Mouse (Mus musculus): ENCODE data around the gene Blvrb. TPM values are rescaled to one million over a fixed set of nuclear protein-coding genes. Genes with fewer than 3 reads are reported as not detected.

Gene Blvrb
- polyA plus RNA-seq, 1 experiment, result 19.1 TPM

GRCm38 (mm10) chr7:27427387-27427786 lies 20.4 kb upstream of the Blvrb start:
- no peak for TF ChIP-seq POLR2A (IDR thresholded peaks at IDR 0.05; ENCODE audit: borderline replicate concordance, extremely low read depth, insufficient read depth, insufficient read length, poor library complexity, severe bottlenecking)
- no peak for TF ChIP-seq CTCF (IDR thresholded peaks at IDR 0.05; ENCODE audit: borderline replicate concordance, extremely low read depth, insufficient read depth, insufficient read length)
- DNase-seq (ENCODE audit: low read depth), result no peak

DNA sequence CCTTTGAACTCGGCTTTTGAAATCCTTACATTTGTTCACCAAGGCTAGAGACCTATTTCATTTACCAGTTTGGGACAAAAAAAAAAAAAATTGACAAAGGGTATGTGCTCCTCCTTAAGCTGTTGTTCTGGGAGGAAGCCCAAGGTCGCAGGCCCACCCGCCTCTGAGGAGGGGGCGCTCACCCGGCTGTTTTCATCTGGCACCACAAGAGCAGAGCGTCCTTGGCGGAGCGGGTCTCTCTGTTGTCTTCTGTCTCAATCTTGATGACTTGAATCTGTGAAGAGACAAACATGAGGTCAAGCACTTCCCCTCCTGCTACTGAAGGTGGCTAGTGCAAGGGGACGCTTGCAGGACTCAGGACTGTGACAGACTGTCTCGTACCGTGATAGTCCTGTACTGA lies 19.8 kb upstream of the Blvrb start:
- TF ChIP-seq CTCF (IDR thresholded peaks at IDR 0.05; ENCODE audit: borderline replicate concordance, extremely low read depth, insufficient read depth, insufficient read length) (no peak), POLR2A (IDR thresholded peaks at IDR 0.05; ENCODE audit: borderline replicate concordance, extremely low read depth, insufficient read depth, insufficient read length, poor library complexity, severe bottlenecking) (no peak)
- DNase-seq (ENCODE audit: low read depth), result no peak

DNA sequence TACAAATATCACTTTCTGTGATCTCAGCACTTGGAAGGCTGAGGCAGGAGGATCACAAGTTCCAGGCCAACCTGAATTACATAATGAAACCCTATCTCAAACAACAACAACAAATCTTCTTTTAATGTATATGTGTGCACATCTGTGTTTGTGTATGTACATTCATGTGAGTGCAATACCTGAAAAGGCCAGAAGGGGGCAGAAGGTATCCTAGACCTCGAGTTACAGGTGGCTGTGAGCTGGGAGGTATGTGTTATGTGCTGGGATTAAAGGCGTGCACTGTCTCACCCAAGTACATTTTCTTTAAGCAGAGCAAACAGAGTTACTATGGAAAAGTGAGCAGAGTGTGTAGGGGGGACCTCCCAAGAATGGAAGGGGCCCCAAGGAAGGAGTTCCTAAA lies 18.6 kb upstream of the Blvrb start:
- TF ChIP-seq POLR2A (IDR thresholded peaks at IDR 0.05; ENCODE audit: borderline replicate concordance, extremely low read depth, insufficient read depth, insufficient read length, poor library complexity, severe bottlenecking), result no peak
- peak; percentile 21; the same call in 1 of the 2 replicates for TF ChIP-seq CTCF (IDR thresholded peaks at IDR 0.05; ENCODE audit: borderline replicate concordance, extremely low read depth, insufficient read depth, insufficient read length)
- no peak for DNase-seq (ENCODE audit: low read depth)

DNA sequence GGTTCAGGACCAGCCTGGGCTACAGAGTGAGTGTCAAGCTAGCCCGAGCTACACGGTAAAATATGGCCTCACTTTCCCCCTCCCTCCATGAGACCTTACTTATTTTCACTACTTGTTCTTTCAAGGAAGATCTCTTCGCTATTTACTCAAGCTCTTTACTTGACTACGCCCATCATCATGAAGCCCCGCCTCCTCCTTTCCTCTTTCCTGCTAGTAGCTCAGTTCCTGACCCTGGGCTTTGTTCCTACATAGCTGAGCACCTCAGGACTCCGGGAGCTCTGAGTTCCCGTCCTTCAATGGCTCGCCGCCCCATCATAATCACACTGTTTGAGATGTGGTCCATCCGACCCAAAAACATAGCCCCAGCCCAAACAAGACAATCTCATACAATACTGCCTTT lies 14.4 kb upstream of the Blvrb start:
- TF ChIP-seq POLR2A (IDR thresholded peaks at IDR 0.05; ENCODE audit: borderline replicate concordance, extremely low read depth, insufficient read depth, insufficient read length, poor library complexity, severe bottlenecking), result no peak
- TF ChIP-seq CTCF (IDR thresholded peaks at IDR 0.05; ENCODE audit: borderline replicate concordance, extremely low read depth, insufficient read depth, insufficient read length), result no peak
- no peak for DNase-seq (ENCODE audit: low read depth)

- no peak for DNase-seq (ENCODE audit: low read depth)
- no peak for TF ChIP-seq CTCF (IDR thresholded peaks at IDR 0.05; ENCODE audit: borderline replicate concordance, extremely low read depth, insufficient read depth, insufficient read length)
- no peak for TF ChIP-seq POLR2A (IDR thresholded peaks at IDR 0.05; ENCODE audit: borderline replicate concordance, extremely low read depth, insufficient read depth, insufficient read length, poor library complexity, severe bottlenecking)
Measured at GRCm38 (mm10) chr7:27433794-27434193, 14.0 kb upstream of the Blvrb start.

DNA sequence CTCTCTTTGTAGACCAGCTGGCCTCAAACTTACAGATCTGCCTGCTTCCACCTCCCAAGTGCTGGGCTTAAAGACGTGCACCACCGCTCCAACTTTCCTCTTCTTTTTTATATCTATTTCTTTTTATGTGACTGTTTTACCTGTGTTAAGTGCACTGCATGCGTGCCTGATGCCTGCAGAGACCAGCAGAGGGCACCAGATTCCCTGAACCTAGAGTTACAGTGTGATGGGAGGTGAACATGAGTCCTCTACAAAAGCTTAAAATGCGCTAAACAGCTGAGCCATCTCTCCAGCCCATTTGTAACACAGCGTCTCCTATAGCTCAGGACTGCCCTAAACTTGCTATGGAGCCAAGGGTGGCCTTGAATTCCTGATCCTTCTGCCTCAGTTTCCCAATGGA lies 10.2 kb upstream of the Blvrb start:
- peak; percentile 54; the same call in 1 of the 2 replicates for TF ChIP-seq CTCF (IDR thresholded peaks at IDR 0.05; ENCODE audit: borderline replicate concordance, extremely low read depth, insufficient read depth, insufficient read length)
- no peak for TF ChIP-seq POLR2A (IDR thresholded peaks at IDR 0.05; ENCODE audit: borderline replicate concordance, extremely low read depth, insufficient read depth, insufficient read length, poor library complexity, severe bottlenecking)
- DNase-seq (ENCODE audit: low read depth), result peak; percentile 33

DNA sequence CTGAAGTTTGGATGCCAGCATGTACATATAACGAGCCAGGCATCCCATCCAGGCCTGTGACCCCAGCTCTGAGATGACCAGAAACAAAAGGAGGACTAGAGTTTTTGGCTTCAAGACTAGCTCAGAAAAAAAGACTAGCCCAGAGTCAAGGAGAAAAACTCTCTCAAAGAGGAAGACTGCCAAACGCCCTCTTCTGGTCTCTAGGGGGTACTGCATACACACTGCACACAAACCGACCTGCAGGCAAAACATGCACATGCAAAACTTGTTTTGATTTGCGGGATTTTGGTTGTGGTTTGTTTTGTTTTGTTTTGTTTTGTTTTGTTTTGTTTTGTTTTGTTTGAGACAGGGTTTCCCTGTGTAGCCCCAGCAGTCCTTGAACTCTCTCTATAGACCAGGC lies 7.8 kb upstream of the Blvrb start:
- no peak for TF ChIP-seq POLR2A (IDR thresholded peaks at IDR 0.05; ENCODE audit: borderline replicate concordance, extremely low read depth, insufficient read depth, insufficient read length, poor library complexity, severe bottlenecking)
- peak; percentile 47; the same call in 1 of the 2 replicates for TF ChIP-seq CTCF (IDR thresholded peaks at IDR 0.05; ENCODE audit: borderline replicate concordance, extremely low read depth, insufficient read depth, insufficient read length)
- DNase-seq (ENCODE audit: low read depth), result no peak

- peak; percentile 14 for DNase-seq (ENCODE audit: low read depth)
- TF ChIP-seq CTCF (IDR thresholded peaks at IDR 0.05; ENCODE audit: borderline replicate concordance, extremely low read depth, insufficient read depth, insufficient read length) (no peak), POLR2A (IDR thresholded peaks at IDR 0.05; ENCODE audit: borderline replicate concordance, extremely low read depth, insufficient read depth, insufficient read length, poor library complexity, severe bottlenecking) (no peak)
Measured at GRCm38 (mm10) chr7:27446051-27446450, 1.7 kb upstream of the Blvrb start.

- DNase-seq (ENCODE audit: low read depth), result peak; percentile 61
- no peak for TF ChIP-seq CTCF (IDR thresholded peaks at IDR 0.05; ENCODE audit: borderline replicate concordance, extremely low read depth, insufficient read depth, insufficient read length)
- TF ChIP-seq POLR2A (IDR thresholded peaks at IDR 0.05; ENCODE audit: borderline replicate concordance, extremely low read depth, insufficient read depth, insufficient read length, poor library complexity, severe bottlenecking), result 0 out of 2 replicates have a peak, but pooled peaks have one; percentile 20
Measured at GRCm38 (mm10) chr7:27446521-27447418, 1.0 kb upstream of the Blvrb start.

- DNase-seq (ENCODE audit: low read depth), result no peak
- no peak for TF ChIP-seq CTCF (IDR thresholded peaks at IDR 0.05; ENCODE audit: borderline replicate concordance, extremely low read depth, insufficient read depth, insufficient read length)
- no peak for TF ChIP-seq POLR2A (IDR thresholded peaks at IDR 0.05; ENCODE audit: borderline replicate concordance, extremely low read depth, insufficient read depth, insufficient read length, poor library complexity, severe bottlenecking)
Measured at GRCm38 (mm10) chr7:27448421-27449206, 836 bp downstream of the Blvrb start.

GRCm38 (mm10) chr7:27449256-27449862 lies 1.6 kb downstream of the Blvrb start:
- DNase-seq (ENCODE audit: low read depth), result peak; percentile 33
- TF ChIP-seq POLR2A (IDR thresholded peaks at IDR 0.05; ENCODE audit: borderline replicate concordance, extremely low read depth, insufficient read depth, insufficient read length, poor library complexity, severe bottlenecking), result no peak
- TF ChIP-seq CTCF (IDR thresholded peaks at IDR 0.05; ENCODE audit: borderline replicate concordance, extremely low read depth, insufficient read depth, insufficient read length), result peak; percentile 61; the same call in 1 of the 2 replicates

All from brain, embryonic 14.5 days (tissue).